Mouse (Mus musculus) fat pad, adult 2 months (tissue): ENCODE results near the gene Gpha2.
A peak's percentile ranks its signal among the peaks of the same experiment; 100 is the strongest.

Source experiments
- DNase-seq: peaks from one replicate; pipeline ENCODE4 v3.0.0-alpha.2; 2011; ENCODE audit warnings: low read depth, low spot score; ENCODE audit errors: extremely low read depth

The Gpha2 gene

GRCm38 (mm10) chr19:6226135-6226534, at the start of gene Gpha2:
Gene Gpha2, plus strand, starts transcription at chr19:6226380.
- no peak for DNase-seq

GRCm38 (mm10) chr19:6178775-6179174, 47.4 kb upstream of the Gpha2 start:
- DNase-seq = no peak

- DNase-seq = no peak
Measured at GRCm38 (mm10) chr19:6181629-6182028, 44.6 kb upstream of the Gpha2 start.

GRCm38 (mm10) chr19:6182534-6182933, 43.6 kb upstream of the Gpha2 start:
- no peak for DNase-seq

GRCm38 (mm10) chr19:6184131-6184530, 42.0 kb upstream of the Gpha2 start, which contains the start of gene Majin:
Gene Majin, plus strand, starts transcription at chr19:6184388.
- DNase-seq = no peak

- no peak for DNase-seq
Measured at GRCm38 (mm10) chr19:6204265-6204664, 21.9 kb upstream of the Gpha2 start.

GRCm38 (mm10) chr19:6206716-6207115, 19.5 kb upstream of the Gpha2 start:
- DNase-seq = no peak

GRCm38 (mm10) chr19:6216046-6216705, 10.0 kb upstream of the Gpha2 start:
- DNase-seq = no peak

- DNase-seq = no peak
Measured at GRCm38 (mm10) chr19:6218606-6219005, 7.6 kb upstream of the Gpha2 start.

- DNase-seq = no peak
Measured at GRCm38 (mm10) chr19:6226763-6227162, 583 bp downstream of the Gpha2 start.

- no peak for DNase-seq
Measured at GRCm38 (mm10) chr19:6227864-6228263, 1.7 kb downstream of the Gpha2 start.

- DNase-seq = no peak
Measured at GRCm38 (mm10) chr19:6230411-6230810, 4.2 kb downstream of the Gpha2 start.

GRCm38 (mm10) chr19:6231036-6231435, 4.9 kb downstream of the Gpha2 start:
- no peak for DNase-seq

- DNase-seq = no peak
Measured at GRCm38 (mm10) chr19:6233647-6234046, 7.5 kb downstream of the Gpha2 start.

GRCm38 (mm10) chr19:6234337-6235083, 8.3 kb downstream of the Gpha2 start:
- DNase-seq = no peak

GRCm38 (mm10) chr19:6235084-6236052, 9.2 kb downstream of the Gpha2 start, which contains the start of gene Ppp2r5b:
Gene Ppp2r5b, minus strand, starts transcription at chr19:6235872.
- DNase-seq = no peak

- DNase-seq = peak; percentile 76
Measured at GRCm38 (mm10) chr19:6236053-6236441, 9.9 kb downstream of the Gpha2 start.

GRCm38 (mm10) chr19:6236842-6237241, 10.7 kb downstream of the Gpha2 start:
- no peak for DNase-seq

GRCm38 (mm10) chr19:6238740-6239139, 12.6 kb downstream of the Gpha2 start:
- no peak for DNase-seq

- DNase-seq = no peak
Measured at GRCm38 (mm10) chr19:6240136-6240535, 14.0 kb downstream of the Gpha2 start.

- no peak for DNase-seq
Measured at GRCm38 (mm10) chr19:6240725-6241124, 14.5 kb downstream of the Gpha2 start.
